Mouse (Mus musculus) kidney, adult 8-10 months (tissue): ENCODE measurements at regions not wholly inside any gene's neighbourhood (a gene's known extent, or its start where the extent isn't known, plus 50 kb on each side); places are given as distances from the start of the nearest gene placed in this dataset.

ENCODE experiments used
- DNase-seq, 2 experiments: peaks; one replicate each; pipeline ENCODE4 v3.0.0; 2022

GRCm38 (mm10) chr13:26594313-26594712 lies 175.7 kb downstream of the Hdgfl1 start:
- no peak for DNase-seq

GRCm38 (mm10) chr13:26593750-26594149 lies 176.2 kb downstream of the Hdgfl1 start:
- no peak for DNase-seq

GRCm38 (mm10) chr13:26575890-26576543 lies 193.9 kb downstream of the Hdgfl1 start:
- DNase-seq: no peak

- DNase-seq: no peak
Measured at GRCm38 (mm10) chr13:26569422-26569821, 200.5 kb downstream of the Hdgfl1 start.

GRCm38 (mm10) chr13:26564941-26565862 lies 204.8 kb downstream of the Hdgfl1 start:
- no peak for DNase-seq

GRCm38 (mm10) chr13:26558366-26558765 lies 211.6 kb downstream of the Hdgfl1 start:
- peak in 1 of 2 experiments; percentile 17 for DNase-seq

- no peak for DNase-seq
Measured at GRCm38 (mm10) chr13:26554266-26554665, 215.7 kb downstream of the Hdgfl1 start.

- no peak for DNase-seq
Measured at GRCm38 (mm10) chr13:26552122-26552521, 217.8 kb downstream of the Hdgfl1 start.

- no peak for DNase-seq
Measured at GRCm38 (mm10) chr13:26538928-26539327, 231.0 kb downstream of the Hdgfl1 start.

- no peak for DNase-seq
Measured at GRCm38 (mm10) chr13:26536575-26536974, 233.4 kb downstream of the Hdgfl1 start.

- no peak for DNase-seq
Measured at GRCm38 (mm10) chr13:26532761-26533160, 237.2 kb downstream of the Hdgfl1 start.

GRCm38 (mm10) chr13:26519054-26519453 lies 250.9 kb downstream of the Hdgfl1 start:
- DNase-seq: no peak

- no peak for DNase-seq
Measured at GRCm38 (mm10) chr13:26518425-26518824, 251.5 kb downstream of the Hdgfl1 start.

- no peak for DNase-seq
Measured at GRCm38 (mm10) chr13:26517646-26518045, 252.3 kb downstream of the Hdgfl1 start.

- no peak for DNase-seq
Measured at GRCm38 (mm10) chr13:26510448-26510847, 259.5 kb downstream of the Hdgfl1 start.

GRCm38 (mm10) chr13:26509841-26510240 lies 260.1 kb downstream of the Hdgfl1 start:
- no peak for DNase-seq

GRCm38 (mm10) chr13:26503744-26504143 lies 266.2 kb downstream of the Hdgfl1 start:
- DNase-seq: no peak

GRCm38 (mm10) chr13:26497086-26497485 lies 272.9 kb downstream of the Hdgfl1 start:
- no peak for DNase-seq

- DNase-seq: no peak
Measured at GRCm38 (mm10) chr13:26495871-26496270, 274.1 kb downstream of the Hdgfl1 start.

GRCm38 (mm10) chr13:26469343-26469742 lies 300.6 kb downstream of the Hdgfl1 start:
- DNase-seq: peak; percentile 5 to 11

GRCm38 (mm10) chr13:26467526-26467925 lies 302.4 kb downstream of the Hdgfl1 start:
- DNase-seq: no peak

- DNase-seq: no peak
Measured at GRCm38 (mm10) chr13:26464523-26464922, 305.4 kb downstream of the Hdgfl1 start.

GRCm38 (mm10) chr13:26464096-26464495 lies 305.9 kb downstream of the Hdgfl1 start:
- no peak for DNase-seq
